ENCODE assay signal across 17 mouse cellular contexts in the genomic region with DNA sequence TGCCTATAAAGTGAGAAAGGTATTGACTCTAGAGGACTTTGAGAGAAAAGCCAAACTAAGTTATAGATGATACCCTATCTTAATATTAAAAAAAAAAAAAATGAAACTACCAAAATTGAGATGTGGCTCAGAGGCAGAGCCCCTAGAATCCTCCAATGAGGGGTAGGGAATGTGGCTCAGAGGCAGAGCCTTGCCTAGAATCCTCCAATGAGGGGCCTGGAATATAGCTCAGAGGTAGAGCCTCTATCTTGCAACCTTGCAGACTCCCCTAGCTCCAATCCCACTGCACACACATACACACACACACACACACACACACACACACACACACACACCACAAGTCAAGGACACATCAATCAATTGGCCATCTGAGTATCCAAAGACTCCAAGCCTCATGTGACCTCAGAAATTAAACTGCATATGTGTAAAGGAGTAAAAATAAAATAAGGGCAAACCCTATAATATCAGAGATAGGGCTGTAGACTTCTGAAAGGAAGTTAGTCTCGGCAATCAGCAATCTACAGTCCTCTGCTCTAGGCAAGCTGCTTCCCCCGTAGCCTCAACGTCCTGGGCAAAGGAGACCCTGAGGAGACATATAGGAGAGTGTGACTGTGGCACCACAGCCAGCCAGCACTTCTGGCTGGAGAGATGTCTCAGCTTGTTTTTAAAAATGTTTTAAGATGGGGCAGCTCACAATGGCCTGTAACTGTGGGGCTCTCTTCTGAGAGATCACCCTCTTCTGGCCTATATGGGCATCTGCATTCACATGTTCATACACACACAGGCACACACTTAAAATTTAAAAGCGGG. TPM values are rescaled to one million over a fixed set of nuclear protein-coding genes. Genes with fewer than 3 reads are reported as not detected.
DNase-seq lines count a peak whose midpoint lies in the region; ATAC-seq and TF ChIP-seq lines count a peak whose summit lies in the region.
"Had no signal": no experiment of that assay in that cellular context is flagged by ENCODE, and none has a peak within 500 bp of the region (broad histone marks: within the 10 kb centered on the region; RNA-seq: fewer than 3 reads in every experiment).

No protein-coding gene starts in this region.

- H3K4me2 ChIP-seq in kidney, embryonic 15.5 days, result no peak overlapping the region
- no peak overlapping the region for H3K4me2 ChIP-seq in kidney, embryonic 14.5 days (replicated peaks; ENCODE audit: low read depth, low read length)
- H3K4me2 ChIP-seq: forebrain, embryonic 13.5 days; heart, embryonic 12.5 days; hindbrain, embryonic 14.5 days; limb, embryonic 13.5 days; midbrain, embryonic 13.5 days; neural tube, embryonic 12.5 days had no signal

- H3K4me1 ChIP-seq in kidney, embryonic 15.5 days, result peaks cover 12% of the 10 kb centered on the region
- 0 out of 2 replicates have a peak, but pooled peaks cover 3% of the 10 kb centered on the region for H3K4me1 ChIP-seq in kidney, embryonic 14.5 days (ENCODE audit: control insufficient read depth, insufficient read depth, low read length)
- no peaks in the 10 kb centered on the region for H3K4me1 ChIP-seq in ES-Bruce4 (ENCODE audit: control insufficient read depth, insufficient read depth, low read length)

- no peak overlapping the region for H3K9ac ChIP-seq in kidney, embryonic 15.5 days
- no peak overlapping the region for H3K9ac ChIP-seq in kidney, embryonic 14.5 days (ENCODE audit: low read depth, low read length)
- H3K9ac ChIP-seq in ES-Bruce4 (ENCODE audit: low read depth, poor library complexity, severe bottlenecking), result peak overlapping the region; percentile 24; the same call in 1 of the 2 replicates
- H3K9ac ChIP-seq: forebrain, embryonic 13.5 days; heart, embryonic 12.5 days; hindbrain, embryonic 14.5 days; limb, embryonic 13.5 days; midbrain, embryonic 13.5 days; neural tube, embryonic 12.5 days had no signal

- no peak overlapping the region for H3K4me3 ChIP-seq in kidney, embryonic 15.5 days (replicated peaks)
- H3K4me3 ChIP-seq in kidney, embryonic 14.5 days (ENCODE audit: low read length), result no peak overlapping the region
- H3K4me3 ChIP-seq in ES-Bruce4 (ENCODE audit: low read depth, low read length), result no peak overlapping the region
- H3K4me3 ChIP-seq: embryonic facial prominence, embryonic 10.5 days; forebrain, embryonic 13.5 days; heart, embryonic 12.5 days; limb, embryonic 13.5 days; midbrain, embryonic 13.5 days; neural tube, embryonic 12.5 days had no signal

- 0 out of 2 replicates have a peak, but pooled peaks have one; percentile 7 for ATAC-seq in kidney, embryonic 15.5 days (replicated peaks; ENCODE audit: low FRiP score)
- no peak for ATAC-seq in kidney, embryonic 14.5 days (ENCODE audit: low FRiP score, low TSS enrichment)
- peak; percentile 43 for ATAC-seq in common myeloid progenitor, adult 5-6 weeks (replicated peaks; ENCODE audit: low read depth, poor library complexity, severe bottlenecking)
- ATAC-seq in megakaryocyte, adult 5-6 weeks (ENCODE audit: poor library complexity, severe bottlenecking), result peak; percentile 24; the same call in 1 of the 2 replicates
- ATAC-seq: forebrain, embryonic 13.5 days; midbrain, embryonic 13.5 days had no signal

- 80% methylated on average over 4 of the region's 4 CpGs for WGBS in kidney, embryonic 15.5 days
- 87% methylated on average over 4 of the region's 4 CpGs for WGBS in kidney, embryonic 14.5 days

- no peak for TF ChIP-seq EP300 in ES-Bruce4 (IDR thresholded peaks at IDR 0.05; ENCODE audit: insufficient read depth, low read depth, low read length)

- H3K27ac ChIP-seq in kidney, embryonic 15.5 days, result no peak overlapping the region
- no peak overlapping the region for H3K27ac ChIP-seq in kidney, embryonic 14.5 days (ENCODE audit: low read depth, low read length)
- H3K27ac ChIP-seq in ES-Bruce4 (ENCODE audit: insufficient read depth, low read length), result peak overlapping the region; percentile 68
- H3K27ac ChIP-seq: embryonic facial prominence, embryonic 10.5 days; forebrain, embryonic 13.5 days; hindbrain, embryonic 14.5 days; kidney, postnatal 0 days; limb, embryonic 13.5 days; midbrain, embryonic 13.5 days; neural tube, embryonic 12.5 days had no signal

- DNase-seq in c-Kit-positive CD71-positive TER-119-positive erythroid progenitor cells, embryonic 14.5 days (ENCODE audit: low spot score), result no peak
- DNase-seq in kidney, adult 8-10 months, result no peak
- DNase-seq in right cerebral cortex, postnatal 36 days (ENCODE audit: low spot score in 2 of 2), result no peak
- DNase-seq: right cerebral cortex, adult 18-20 months had no signal

- H3K27me3 ChIP-seq in kidney, embryonic 15.5 days, result no peaks in the 10 kb centered on the region
- no peaks in the 10 kb centered on the region for H3K27me3 ChIP-seq in kidney, embryonic 14.5 days (ENCODE audit: control insufficient read depth, insufficient read depth, low read length)
- no peaks in the 10 kb centered on the region for H3K27me3 ChIP-seq in ES-Bruce4 (ENCODE audit: control insufficient read depth, insufficient read depth, low read length, poor library complexity, severe bottlenecking)
- H3K27me3 ChIP-seq: forebrain, embryonic 13.5 days; heart, embryonic 12.5 days; limb, embryonic 13.5 days; midbrain, embryonic 13.5 days; neural tube, embryonic 12.5 days had no signal

- TF ChIP-seq POLR2A in ES-Bruce4 (IDR thresholded peaks at IDR 0.05; ENCODE audit: insufficient read depth, low read length), result no peak

- no peaks in the 10 kb centered on the region for H3K36me3 ChIP-seq in kidney, embryonic 15.5 days
- H3K36me3 ChIP-seq in kidney, embryonic 14.5 days (ENCODE audit: control insufficient read depth, insufficient read depth, low read length), result no peaks in the 10 kb centered on the region
- H3K36me3 ChIP-seq in ES-Bruce4 (ENCODE audit: control insufficient read depth, insufficient read depth, low read length, poor library complexity, severe bottlenecking), result no peaks in the 10 kb centered on the region
- H3K36me3 ChIP-seq: heart, embryonic 12.5 days; limb, embryonic 13.5 days; midbrain, embryonic 13.5 days; neural tube, embryonic 12.5 days had no signal

- TF ChIP-seq CTCF in ES-Bruce4 (IDR thresholded peaks at IDR 0.05; ENCODE audit: low read depth, low read length), result no peak

- no peaks in the 10 kb centered on the region for H3K9me3 ChIP-seq in kidney, embryonic 15.5 days (replicated peaks)
- H3K9me3 ChIP-seq in kidney, embryonic 14.5 days (ENCODE audit: control insufficient read depth, low read length), result no peaks in the 10 kb centered on the region
- H3K9me3 ChIP-seq in ES-Bruce4 (replicated peaks; ENCODE audit: control insufficient read depth, insufficient read depth, low read length, poor library complexity, severe bottlenecking), result no peaks in the 10 kb centered on the region
- H3K9me3 ChIP-seq: embryonic facial prominence, embryonic 10.5 days; forebrain, embryonic 13.5 days; heart, embryonic 12.5 days; limb, embryonic 13.5 days; midbrain, embryonic 13.5 days; neural tube, embryonic 12.5 days had no signal

RNA-seq across cellular contexts. Expression of gene Prrg2, which starts 4.9 kb away (rescaled TPM):
- polyA plus RNA-seq in kidney, embryonic 15.5 days (2015; fragmentation: Nextera tagmentation; extraction: Ambion mirVana), result 33.7 and 36.2 TPM in 2 replicates
- polyA plus RNA-seq in kidney, embryonic 14.5 days (2014; fragmentation: Nextera tagmentation; extraction: Ambion mirVana), result 27.0 and 27.3 TPM in 2 replicates
- 7.7 and 12.0 TPM in 2 replicates for polyA plus RNA-seq in ES-Bruce4 (2011; ENCODE audit: insufficient read depth, insufficient read length, low read depth, missing spikeins)
- 3.4 and 3.8 TPM in 2 replicates for total RNA-seq in common myeloid progenitor, adult 5-6 weeks (2017)
- total RNA-seq in megakaryocyte, adult 5-6 weeks (2015), result 6.6 and 8.9 TPM in 2 replicates
- total RNA-seq in megakaryocyte, adult 5-6 weeks (2017), result 5.4 TPM in 2 replicates

RNA-seq across cellular contexts. Expression of gene Nosip, which starts 5.2 kb away (rescaled TPM):
- polyA plus RNA-seq in kidney, embryonic 15.5 days (2015; fragmentation: Nextera tagmentation; extraction: Ambion mirVana), result 71.5 and 79.5 TPM in 2 replicates
- polyA plus RNA-seq in kidney, embryonic 14.5 days (2014; fragmentation: Nextera tagmentation; extraction: Ambion mirVana), result 65.3 and 75.0 TPM in 2 replicates
- 58.1 and 62.4 TPM in 2 replicates for polyA plus RNA-seq in ES-Bruce4 (2011; ENCODE audit: insufficient read depth, insufficient read length, low read depth, missing spikeins)
- 66.0 and 71.2 TPM in 2 replicates for total RNA-seq in common myeloid progenitor, adult 5-6 weeks (2017)
- total RNA-seq in megakaryocyte, adult 5-6 weeks (2015), result 41.4 and 46.3 TPM in 2 replicates
- total RNA-seq in megakaryocyte, adult 5-6 weeks (2017), result 54.2 and 56.8 TPM in 2 replicates

RNA-seq across cellular contexts. Expression of gene Prr12, which starts 14.7 kb away (rescaled TPM):
- polyA plus RNA-seq in kidney, embryonic 15.5 days (2015; fragmentation: Nextera tagmentation; extraction: Ambion mirVana), result 10.3 and 11.3 TPM in 2 replicates
- polyA plus RNA-seq in kidney, embryonic 14.5 days (2014; fragmentation: Nextera tagmentation; extraction: Ambion mirVana), result 16.3 and 18.9 TPM in 2 replicates
- polyA plus RNA-seq in ES-Bruce4 (2011; ENCODE audit: insufficient read depth, insufficient read length, low read depth, missing spikeins), result 35.0 and 35.5 TPM in 2 replicates
- 2.2 and 7.5 TPM in 2 replicates for total RNA-seq in common myeloid progenitor, adult 5-6 weeks (2017)
- total RNA-seq in megakaryocyte, adult 5-6 weeks (2015), result 15.4 and 16.3 TPM in 2 replicates
- total RNA-seq in megakaryocyte, adult 5-6 weeks (2017), result 1.9 and 3.0 TPM in 2 replicates

RNA-seq across cellular contexts. Expression of gene Rcn3, which starts 24.6 kb away (rescaled TPM):
- 322 and 362 TPM in 2 replicates for polyA plus RNA-seq in kidney, embryonic 15.5 days (2015; fragmentation: Nextera tagmentation; extraction: Ambion mirVana)
- 301 and 308 TPM in 2 replicates for polyA plus RNA-seq in kidney, embryonic 14.5 days (2014; fragmentation: Nextera tagmentation; extraction: Ambion mirVana)
- 66.7 and 88.2 TPM in 2 replicates for polyA plus RNA-seq in ES-Bruce4 (2011; ENCODE audit: insufficient read depth, insufficient read length, low read depth, missing spikeins)
- total RNA-seq in common myeloid progenitor, adult 5-6 weeks (2017), result 23.2 and 37.1 TPM in 2 replicates
- 4.5 and 5.8 TPM in 2 replicates for total RNA-seq in megakaryocyte, adult 5-6 weeks (2015)
- total RNA-seq in megakaryocyte, adult 5-6 weeks (2017), result 7.8 and 18.1 TPM in 2 replicates

RNA-seq across cellular contexts. Expression of gene Fcgrt, which starts 36.3 kb away (rescaled TPM):
- 78.0 and 93.5 TPM in 2 replicates for polyA plus RNA-seq in kidney, embryonic 15.5 days (2015; fragmentation: Nextera tagmentation; extraction: Ambion mirVana)
- polyA plus RNA-seq in kidney, embryonic 14.5 days (2014; fragmentation: Nextera tagmentation; extraction: Ambion mirVana), result 48.9 and 67.4 TPM in 2 replicates
- 2.0 and 2.5 TPM in 2 replicates for polyA plus RNA-seq in ES-Bruce4 (2011; ENCODE audit: insufficient read depth, insufficient read length, low read depth, missing spikeins)
- 4.0 and 4.7 TPM in 2 replicates for total RNA-seq in common myeloid progenitor, adult 5-6 weeks (2017)
- 22.0 and 22.5 TPM in 2 replicates for total RNA-seq in megakaryocyte, adult 5-6 weeks (2015)
- 64.1 and 69.0 TPM in 2 replicates for total RNA-seq in megakaryocyte, adult 5-6 weeks (2017)
